Mouse (Mus musculus): Measurements from ENCODE around the gene Scube3. TPM values are rescaled to one million over a fixed set of nuclear protein-coding genes. Genes with fewer than 3 reads are reported as not detected.

The Scube3 gene
- polyA plus RNA-seq, 1 experiment from 2014 or later, result 1.4 TPM

DNA sequence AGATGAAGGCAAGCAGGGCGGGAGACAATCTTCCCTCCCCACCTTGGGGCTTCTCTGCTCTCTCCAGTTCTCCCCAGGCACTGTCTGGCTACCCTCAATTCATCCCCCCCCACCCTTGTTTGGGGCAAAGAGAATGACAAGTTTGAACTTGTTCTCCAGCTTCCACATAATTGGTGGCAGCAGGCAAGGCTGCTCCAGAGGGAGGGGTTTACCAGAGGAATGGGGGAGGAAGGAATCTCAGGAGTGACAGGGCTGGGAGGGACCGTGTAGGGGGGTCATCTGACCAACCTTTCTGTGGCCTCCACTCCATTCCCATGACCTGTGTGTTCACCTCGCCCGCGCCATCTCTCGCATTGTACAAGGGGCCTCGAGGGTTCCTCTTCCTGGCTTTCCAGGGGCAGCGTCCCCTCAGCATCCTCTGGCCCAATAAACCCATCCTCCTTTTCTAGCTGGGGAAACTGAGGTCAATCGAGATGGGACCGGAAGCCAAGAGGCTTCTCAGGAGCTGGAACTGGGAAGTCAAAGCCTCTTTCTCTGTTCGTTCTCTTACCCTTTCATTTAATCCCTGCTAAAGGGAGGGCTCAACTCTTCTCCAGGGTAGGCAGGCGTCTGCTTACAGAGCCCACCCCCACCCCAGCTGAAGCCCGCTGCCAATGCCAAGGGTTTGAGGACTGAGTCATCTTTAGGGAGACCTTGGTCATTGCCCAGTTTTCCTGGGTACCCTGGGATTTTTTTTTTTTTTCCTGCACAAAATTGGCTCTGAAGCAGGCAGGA, 1.3 kb upstream of the Scube3 start:
- no peak for ATAC-seq (ENCODE audit: low read depth)
- Histone ChIP-seq H3K4me1 (replicated peaks; ENCODE audit: control insufficient read depth, insufficient read depth, low read length) (peaks cover 25% of the 10 kb centered on the region), H3K9ac (ENCODE audit: low read length) (no peak overlapping the region), H3K4me2 (ENCODE audit: low read depth, low read length) (no peak overlapping the region), H3K4me3 (ENCODE audit: low read length) (no peak overlapping the region), H3K9me3 (ENCODE audit: control insufficient read depth, low read length) (no peaks in the 10 kb centered on the region), H3K27me3 (ENCODE audit: control insufficient read depth, insufficient read depth, low read depth, low read length) (peaks cover 49% of the 10 kb centered on the region), H3K36me3 (ENCODE audit: control insufficient read depth, insufficient read depth, low read length) (no peaks in the 10 kb centered on the region), H3K27ac (ENCODE audit: low read length) (no peak overlapping the region)
- 43% methylated on average over 13 of the region's 13 CpGs for WGBS

DNA sequence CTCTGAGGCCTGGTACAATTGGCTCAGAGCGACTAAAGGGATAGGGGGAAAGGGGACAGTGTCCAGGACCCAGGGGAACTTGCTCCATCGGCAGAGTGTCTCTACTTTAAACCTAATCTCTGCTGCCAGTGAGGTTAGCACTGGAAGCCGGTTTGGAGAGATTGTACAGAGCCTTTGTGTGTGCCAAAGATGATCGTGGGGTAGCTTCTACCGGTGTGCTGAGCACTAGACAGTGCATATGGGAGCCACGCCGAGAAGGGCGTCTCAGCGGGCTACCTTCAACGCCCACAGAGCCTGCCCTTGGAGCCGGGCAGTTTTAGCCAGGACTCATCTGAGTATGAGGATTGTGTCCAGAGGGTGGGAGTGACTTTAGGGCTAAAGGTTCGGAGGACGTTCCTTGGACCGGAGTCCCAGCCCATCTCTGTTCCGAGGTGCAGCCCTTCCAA, 713 bp upstream of the Scube3 start:
- peak overlapping the region; percentile 60 for H3K4me3 ChIP-seq (ENCODE audit: low read length)
- peaks cover 28% of the 10 kb centered on the region for H3K4me1 ChIP-seq (replicated peaks; ENCODE audit: control insufficient read depth, insufficient read depth, low read length)
- H3K27ac ChIP-seq (ENCODE audit: low read length), result no peak overlapping the region
- ATAC-seq (ENCODE audit: low read depth), result no peak
- no peaks in the 10 kb centered on the region for H3K9me3 ChIP-seq (ENCODE audit: control insufficient read depth, low read length)
- peaks cover 50% of the 10 kb centered on the region for H3K27me3 ChIP-seq (ENCODE audit: control insufficient read depth, insufficient read depth, low read depth, low read length)
- WGBS, result 5% methylated on average over 15 of the region's 15 CpGs
- H3K36me3 ChIP-seq (ENCODE audit: control insufficient read depth, insufficient read depth, low read length), result no peaks in the 10 kb centered on the region
- H3K9ac ChIP-seq (ENCODE audit: low read length), result peak overlapping the region; percentile 64; the same call in 1 of the 2 replicates
- peak overlapping the region; percentile 99 for H3K4me2 ChIP-seq (ENCODE audit: low read depth, low read length)

DNA sequence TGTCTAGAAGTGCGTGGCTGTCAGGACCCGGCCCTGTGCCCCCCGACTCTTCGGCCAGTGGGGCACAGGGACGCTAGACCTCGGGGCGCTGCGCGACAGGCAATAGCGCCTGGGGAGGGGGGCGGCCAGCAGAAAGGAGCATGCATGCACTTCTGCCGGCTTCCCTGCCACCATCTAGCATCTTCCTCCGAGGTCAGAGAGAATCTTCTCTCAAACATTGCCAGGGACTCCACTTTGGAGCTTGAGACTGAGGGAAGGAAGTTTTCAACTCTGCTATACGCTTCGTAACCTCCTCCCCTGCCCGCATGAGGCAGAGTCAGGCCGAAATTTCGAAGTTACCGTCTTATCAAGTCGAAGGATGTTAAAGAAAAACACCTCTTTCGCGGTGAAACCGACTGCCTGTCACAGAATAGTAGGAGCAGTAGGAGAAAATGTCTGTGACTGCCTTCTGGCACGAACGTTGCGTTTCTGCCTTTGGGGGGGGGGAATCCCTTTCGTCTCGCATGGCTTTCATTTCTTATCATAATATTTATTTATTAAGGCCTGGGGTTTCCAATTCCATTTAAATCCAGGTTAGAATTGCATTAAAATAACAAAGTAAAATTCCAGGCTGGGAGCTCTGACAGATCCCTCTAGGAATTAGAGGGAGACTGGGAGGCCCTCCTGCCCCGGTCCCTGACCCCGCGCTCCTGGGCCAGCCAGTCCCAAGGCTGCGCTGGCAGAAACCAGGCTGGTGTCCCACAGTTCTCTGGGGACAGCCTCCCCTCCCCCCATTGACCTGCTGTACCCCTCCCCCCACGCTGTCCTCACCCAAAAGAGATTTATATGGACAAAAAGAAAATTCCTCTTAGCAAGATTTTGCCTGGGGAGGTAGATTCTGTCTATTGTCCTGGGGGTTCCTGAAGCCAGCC, 1.0 kb downstream of the Scube3 start:
- Histone ChIP-seq H3K4me1 (replicated peaks; ENCODE audit: control insufficient read depth, insufficient read depth, low read length) (peaks cover 28% of the 10 kb centered on the region), H3K9me3 (ENCODE audit: control insufficient read depth, low read length) (no peaks in the 10 kb centered on the region), H3K4me2 (ENCODE audit: low read depth, low read length) (peak overlapping the region; percentile 99), H3K36me3 (ENCODE audit: control insufficient read depth, insufficient read depth, low read length) (no peaks in the 10 kb centered on the region), H3K9ac (ENCODE audit: low read length) (peak overlapping the region; percentile 64), H3K4me3 (ENCODE audit: low read length) (peak overlapping the region; percentile 60), H3K27ac (ENCODE audit: low read length) (no peak overlapping the region), H3K27me3 (ENCODE audit: control insufficient read depth, insufficient read depth, low read depth, low read length) (peaks cover 50% of the 10 kb centered on the region)
- 0 out of 2 replicates have a peak, but pooled peaks have one; percentile 10 for ATAC-seq (ENCODE audit: low read depth)
- WGBS, result 1% methylated on average over 31 of the region's 33 CpGs

DNA sequence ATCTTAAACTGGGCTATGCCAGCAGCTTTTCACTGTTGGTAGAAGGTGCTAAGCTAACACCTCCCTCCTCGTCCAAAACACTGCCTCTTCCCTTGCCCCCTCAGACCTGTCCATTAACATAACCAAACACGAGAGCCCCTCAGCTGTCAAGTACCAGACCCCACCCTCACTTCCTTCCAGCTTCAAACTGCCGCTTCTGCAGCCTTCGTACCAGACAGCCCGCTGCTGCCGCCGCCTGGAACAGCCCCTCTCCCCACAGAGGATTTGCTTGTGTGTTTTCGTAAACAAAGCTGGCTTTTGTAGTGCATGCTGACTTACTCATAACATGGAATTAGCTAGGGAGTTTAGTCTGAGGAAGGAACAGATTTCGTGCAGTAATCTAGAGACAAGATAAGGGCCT, 1.8 kb downstream of the Scube3 start:
- 0 out of 2 replicates have a peak, but pooled peaks have one; percentile 15 for ATAC-seq (ENCODE audit: low read depth)
- WGBS, result 5% methylated on average over 9 of the region's 9 CpGs
- Histone ChIP-seq H3K4me2 (ENCODE audit: low read depth, low read length) (peak overlapping the region; percentile 99), H3K27me3 (ENCODE audit: control insufficient read depth, insufficient read depth, low read depth, low read length) (peaks cover 50% of the 10 kb centered on the region), H3K27ac (ENCODE audit: low read length) (no peak overlapping the region), H3K4me3 (ENCODE audit: low read length) (no peak overlapping the region), H3K4me1 (replicated peaks; ENCODE audit: control insufficient read depth, insufficient read depth, low read length) (peaks cover 28% of the 10 kb centered on the region), H3K9ac (ENCODE audit: low read length) (no peak overlapping the region), H3K36me3 (ENCODE audit: control insufficient read depth, insufficient read depth, low read length) (no peaks in the 10 kb centered on the region), H3K9me3 (ENCODE audit: control insufficient read depth, low read length) (no peaks in the 10 kb centered on the region)

DNA sequence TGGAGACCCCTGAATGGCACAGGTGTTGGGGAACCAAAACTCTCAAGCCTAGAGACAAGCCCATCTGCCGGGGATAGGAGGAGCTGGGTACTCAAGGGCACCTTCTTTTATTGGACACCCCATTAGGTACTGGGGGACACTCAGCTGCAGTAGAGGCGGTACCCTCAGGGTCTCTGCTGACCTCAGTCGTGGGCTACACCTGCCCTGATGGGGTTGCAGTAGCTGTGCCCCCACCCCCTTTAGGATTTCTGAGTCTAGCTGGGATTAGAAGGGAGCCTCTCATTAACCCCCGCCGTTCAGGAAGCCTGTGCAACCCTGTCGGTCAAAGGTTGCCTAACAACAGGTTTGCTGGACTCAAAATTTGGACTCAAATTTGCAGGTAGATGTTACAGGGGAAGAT, 2.3 kb downstream of the Scube3 start:
- H3K27ac ChIP-seq (ENCODE audit: low read length), result no peak overlapping the region
- WGBS, result 17% methylated on average over 6 of the region's 6 CpGs

DNA sequence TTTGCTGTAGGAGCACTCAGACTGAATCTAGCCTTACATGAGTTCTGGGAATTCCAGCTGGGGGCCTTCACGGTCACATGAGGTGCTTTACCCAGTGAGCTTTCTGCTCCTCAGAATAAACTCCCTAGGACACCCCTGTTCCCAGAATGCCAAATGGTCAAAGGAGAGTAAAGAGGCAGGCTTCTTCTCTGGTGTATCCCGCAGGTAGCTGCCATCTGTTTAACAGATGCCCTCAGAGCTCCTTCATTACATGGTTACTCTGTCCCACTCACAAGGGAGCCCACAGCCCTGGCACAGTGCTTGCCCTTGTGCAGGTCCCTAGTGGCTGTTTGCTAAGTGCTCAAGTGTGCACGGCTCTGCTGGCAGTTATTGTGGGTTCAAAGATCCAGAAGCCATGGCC, 6.3 kb downstream of the Scube3 start:
- Histone ChIP-seq H3K4me3 (ENCODE audit: low read length) (no peak overlapping the region), H3K9me3 (ENCODE audit: control insufficient read depth, low read length) (no peaks in the 10 kb centered on the region), H3K4me2 (ENCODE audit: low read depth, low read length) (no peak overlapping the region), H3K27ac (ENCODE audit: low read length) (no peak overlapping the region), H3K36me3 (ENCODE audit: control insufficient read depth, insufficient read depth, low read length) (no peaks in the 10 kb centered on the region), H3K4me1 (replicated peaks; ENCODE audit: control insufficient read depth, insufficient read depth, low read length) (peaks cover 12% of the 10 kb centered on the region), H3K27me3 (ENCODE audit: control insufficient read depth, insufficient read depth, low read depth, low read length) (peaks cover 16% of the 10 kb centered on the region), H3K9ac (ENCODE audit: low read length) (no peak overlapping the region)
- ATAC-seq (ENCODE audit: low read depth), result no peak
- 62% methylated on average over 3 of the region's 3 CpGs for WGBS

More for the DNA sequence above, 2.3 kb downstream of the Scube3 start:
- Histone ChIP-seq H3K4me3 (ENCODE audit: low read length) (no peak overlapping the region), H3K27me3 (ENCODE audit: control insufficient read depth, insufficient read depth, low read depth, low read length) (peaks cover 50% of the 10 kb centered on the region), H3K4me1 (replicated peaks; ENCODE audit: control insufficient read depth, insufficient read depth, low read length) (peaks cover 28% of the 10 kb centered on the region), H3K9me3 (ENCODE audit: control insufficient read depth, low read length) (no peaks in the 10 kb centered on the region), H3K36me3 (ENCODE audit: control insufficient read depth, insufficient read depth, low read length) (no peaks in the 10 kb centered on the region), H3K9ac (ENCODE audit: low read length) (no peak overlapping the region), H3K4me2 (ENCODE audit: low read depth, low read length) (no peak overlapping the region)
- no peak for ATAC-seq (ENCODE audit: low read depth)

DNA sequence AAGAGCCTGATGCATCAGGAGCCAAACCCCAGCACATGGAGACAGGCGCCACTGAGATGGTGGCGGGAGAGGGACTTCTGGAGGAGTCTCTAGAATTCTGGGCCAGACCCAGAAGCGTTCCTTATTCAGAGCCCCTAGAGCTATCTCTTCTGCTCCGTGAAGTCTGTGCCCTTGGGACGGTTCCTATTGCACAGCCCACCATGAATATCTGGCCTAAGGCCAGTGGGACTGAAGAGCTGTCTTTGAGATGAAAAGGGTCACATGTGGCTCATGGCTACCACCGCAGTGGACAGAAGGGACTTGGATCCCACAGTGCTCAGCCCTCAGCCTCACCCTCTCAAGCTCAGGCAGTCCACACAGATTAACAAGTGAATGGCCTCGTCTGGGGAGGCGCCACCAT, 7.8 kb downstream of the Scube3 start:
- Histone ChIP-seq H3K4me2 (ENCODE audit: low read depth, low read length) (no peak overlapping the region), H3K4me3 (ENCODE audit: low read length) (no peak overlapping the region), H3K9ac (ENCODE audit: low read length) (no peak overlapping the region), H3K4me1 (replicated peaks; ENCODE audit: control insufficient read depth, insufficient read depth, low read length) (peaks cover 5% of the 10 kb centered on the region; the same call in 1 of the 2 replicates), H3K27ac (ENCODE audit: low read length) (no peak overlapping the region), H3K27me3 (ENCODE audit: control insufficient read depth, insufficient read depth, low read depth, low read length) (peaks cover 7% of the 10 kb centered on the region; the same call in 1 of the 2 replicates), H3K9me3 (ENCODE audit: control insufficient read depth, low read length) (no peaks in the 10 kb centered on the region), H3K36me3 (ENCODE audit: control insufficient read depth, insufficient read depth, low read length) (no peaks in the 10 kb centered on the region)
- peak; percentile 31; the same call in 1 of the 2 replicates for ATAC-seq (ENCODE audit: low read depth)
- WGBS, result 58% methylated on average over 8 of the region's 8 CpGs

DNA sequence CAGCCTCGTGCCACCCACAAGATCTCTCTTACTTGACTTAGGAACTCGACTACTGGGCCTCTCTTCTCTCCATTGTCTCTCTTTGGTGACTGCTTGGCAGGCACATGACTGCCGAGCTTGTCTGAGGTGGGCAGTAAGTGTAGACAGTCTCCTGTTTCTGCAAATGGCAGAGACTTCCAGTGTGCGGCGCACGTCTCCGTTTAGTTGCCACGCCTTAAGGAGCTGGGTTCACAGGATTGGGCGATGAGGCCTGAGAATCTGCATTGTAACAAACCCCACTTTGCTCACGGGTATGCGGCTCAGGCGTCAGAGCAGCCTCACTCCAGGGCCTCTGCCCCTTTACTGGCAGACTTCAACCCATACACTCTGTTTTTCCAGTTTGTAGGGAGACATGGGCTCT, 8.5 kb downstream of the Scube3 start:
- Histone ChIP-seq H3K4me1 (replicated peaks; ENCODE audit: control insufficient read depth, insufficient read depth, low read length) (peaks cover 4% of the 10 kb centered on the region; the same call in 1 of the 2 replicates), H3K27ac (ENCODE audit: low read length) (no peak overlapping the region), H3K27me3 (ENCODE audit: control insufficient read depth, insufficient read depth, low read depth, low read length) (peaks cover 3% of the 10 kb centered on the region; the same call in 1 of the 2 replicates), H3K9ac (ENCODE audit: low read length) (no peak overlapping the region), H3K9me3 (ENCODE audit: control insufficient read depth, low read length) (no peaks in the 10 kb centered on the region), H3K36me3 (ENCODE audit: control insufficient read depth, insufficient read depth, low read length) (no peaks in the 10 kb centered on the region), H3K4me2 (ENCODE audit: low read depth, low read length) (no peak overlapping the region), H3K4me3 (ENCODE audit: low read length) (no peak overlapping the region)
- ATAC-seq (ENCODE audit: low read depth), result no peak
- 80% methylated on average over 12 of the region's 12 CpGs for WGBS

DNA sequence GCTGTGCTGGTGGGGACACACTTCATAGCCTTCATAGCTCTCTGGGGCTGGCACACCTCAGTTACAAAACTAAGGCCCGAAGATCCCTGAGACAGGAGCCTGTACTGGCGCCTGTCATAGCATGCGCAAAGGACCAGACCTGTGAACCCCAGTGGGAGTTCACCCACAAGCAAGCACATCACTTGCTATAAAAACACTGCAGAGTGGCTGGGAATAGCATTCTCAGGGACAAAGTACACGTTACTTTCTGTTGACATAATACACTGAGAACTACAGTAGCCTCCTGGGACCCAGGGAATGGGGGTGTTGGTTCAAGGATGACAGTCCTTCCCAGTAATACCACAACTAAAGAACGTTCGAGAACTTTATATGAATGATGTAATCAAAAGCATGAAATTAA, 11.2 kb downstream of the Scube3 start:
- H3K36me3 ChIP-seq (ENCODE audit: control insufficient read depth, insufficient read depth, low read length), result no peaks in the 10 kb centered on the region
- ATAC-seq (ENCODE audit: low read depth), result no peak
- H3K27ac ChIP-seq (ENCODE audit: low read length), result no peak overlapping the region
- 67% methylated on average over 6 of the region's 6 CpGs for WGBS
- no peak overlapping the region for H3K4me2 ChIP-seq (ENCODE audit: low read depth, low read length)
- no peaks in the 10 kb centered on the region for H3K9me3 ChIP-seq (ENCODE audit: control insufficient read depth, low read length)
- no peaks in the 10 kb centered on the region for H3K4me1 ChIP-seq (replicated peaks; ENCODE audit: control insufficient read depth, insufficient read depth, low read length)
- no peak overlapping the region for H3K4me3 ChIP-seq (ENCODE audit: low read length)
- H3K9ac ChIP-seq (ENCODE audit: low read length), result no peak overlapping the region
- H3K27me3 ChIP-seq (ENCODE audit: control insufficient read depth, insufficient read depth, low read depth, low read length), result no peaks in the 10 kb centered on the region
